Mouse (Mus musculus) cerebellum, postnatal 4 days (tissue): Measurements from ENCODE around the gene Bmp5.
A peak's percentile ranks its signal among the peaks of the same experiment; 100 is the strongest.

Source experiments
- DNase-seq, 2 experiments: peaks; one replicate each; pipeline ENCODE4 v3.0.0; 2022; ENCODE audit warnings: low spot score in 2 of 2, mixed read lengths in 1 of 2

Gene Bmp5

DNA sequence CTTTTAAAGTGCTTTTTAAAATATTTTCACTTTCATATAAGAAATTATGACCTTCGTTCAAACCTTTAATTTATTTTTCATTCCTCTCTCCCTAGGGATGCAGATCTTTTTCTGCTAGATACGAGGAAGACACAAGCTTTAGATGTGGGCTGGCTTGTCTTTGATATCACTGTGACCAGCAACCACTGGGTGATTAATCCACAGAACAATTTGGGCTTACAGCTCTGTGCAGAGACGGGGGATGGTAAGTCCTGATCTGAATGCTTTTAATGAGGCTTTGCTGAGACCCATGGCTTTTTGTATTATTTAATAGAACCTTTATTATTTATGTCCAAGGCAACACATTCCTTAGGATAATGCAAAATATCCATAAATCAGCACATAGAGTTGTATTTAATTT, 64.3 kb downstream of the Bmp5 start:
- no peak for DNase-seq

DNA sequence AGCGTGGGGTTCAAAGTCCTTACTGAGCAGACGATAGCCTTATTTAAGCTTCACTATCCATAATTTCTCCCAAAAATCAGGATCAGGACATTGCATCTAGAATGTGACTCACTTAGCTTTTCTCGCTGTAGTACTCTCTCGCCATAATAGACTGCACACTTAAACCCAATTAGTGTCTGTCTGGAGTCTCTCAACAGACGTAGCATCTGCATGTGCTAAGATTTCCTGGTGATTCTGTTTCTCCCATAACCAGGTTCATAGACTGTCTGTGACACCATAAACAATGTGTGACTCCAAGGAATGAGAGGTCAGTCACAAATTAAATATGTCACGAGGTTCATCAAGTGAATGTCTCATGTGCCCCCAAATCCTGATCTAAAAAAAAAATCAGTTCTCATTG, 65.7 kb downstream of the Bmp5 start:
- DNase-seq, result no peak

DNA sequence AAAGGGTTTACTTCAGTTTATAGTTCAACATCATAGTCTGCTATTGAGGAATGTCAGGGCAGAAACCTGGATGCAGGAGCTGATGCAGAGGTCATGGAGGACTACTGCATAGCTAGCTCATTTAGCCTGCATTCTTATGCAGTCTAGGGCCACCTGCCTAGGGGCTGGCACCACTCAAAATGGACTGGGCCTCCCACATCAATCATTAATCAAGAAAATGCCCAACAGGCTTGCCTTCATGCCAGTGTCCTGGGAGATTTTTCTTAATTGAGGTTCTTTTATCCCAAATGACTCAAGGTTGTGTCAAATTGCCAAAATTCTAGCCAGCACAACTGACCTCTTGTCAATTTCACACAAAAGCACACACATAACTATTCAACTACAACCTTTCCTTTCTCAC, 70.8 kb downstream of the Bmp5 start:
- DNase-seq, result no peak

DNA sequence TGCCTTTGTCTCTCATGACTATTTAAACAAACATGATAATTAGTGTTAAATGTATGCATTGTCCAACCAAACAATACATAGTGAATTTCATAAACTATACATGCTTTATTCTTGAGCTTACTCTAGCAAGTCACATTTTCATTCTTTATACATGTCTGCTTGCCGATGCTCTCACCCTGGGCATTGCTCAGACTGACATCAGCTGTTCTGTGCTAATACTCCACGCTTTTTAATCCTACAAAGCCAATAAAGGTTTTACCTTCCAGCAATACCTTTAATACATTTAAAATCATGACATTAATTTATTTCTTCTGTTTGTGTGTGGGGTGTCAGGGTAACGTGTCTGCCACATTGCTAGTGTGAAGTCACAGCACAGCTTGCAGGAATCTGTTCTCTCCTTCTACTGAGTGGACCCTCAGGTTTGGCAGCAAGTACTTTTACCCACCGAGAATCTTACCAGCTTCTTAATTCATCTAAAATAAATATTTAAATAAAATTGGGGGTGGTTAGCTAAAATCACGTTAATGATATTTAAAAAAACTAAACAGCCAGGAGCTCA, 75.6 kb downstream of the Bmp5 start:
- no peak for DNase-seq

DNA sequence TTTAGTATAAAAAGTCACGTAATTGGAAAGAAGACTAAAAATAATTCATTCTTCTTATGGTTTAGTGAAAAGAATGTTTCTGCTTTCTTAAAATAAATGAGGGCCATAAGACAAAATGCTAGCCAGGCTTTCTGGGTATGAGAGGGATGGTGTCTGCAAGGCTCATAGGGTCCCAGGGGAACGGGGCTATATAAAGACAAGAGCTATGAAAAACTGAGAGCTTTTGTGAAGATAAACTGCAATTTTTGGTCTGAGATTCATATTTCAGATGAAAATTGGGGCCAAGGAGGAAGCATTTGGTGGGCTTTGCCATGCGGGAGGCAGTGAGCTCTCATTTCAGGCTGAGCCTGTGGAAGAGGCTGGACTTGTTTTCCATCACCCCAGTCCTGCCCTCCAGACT, 83.0 kb downstream of the Bmp5 start:
- DNase-seq, result no peak

DNA sequence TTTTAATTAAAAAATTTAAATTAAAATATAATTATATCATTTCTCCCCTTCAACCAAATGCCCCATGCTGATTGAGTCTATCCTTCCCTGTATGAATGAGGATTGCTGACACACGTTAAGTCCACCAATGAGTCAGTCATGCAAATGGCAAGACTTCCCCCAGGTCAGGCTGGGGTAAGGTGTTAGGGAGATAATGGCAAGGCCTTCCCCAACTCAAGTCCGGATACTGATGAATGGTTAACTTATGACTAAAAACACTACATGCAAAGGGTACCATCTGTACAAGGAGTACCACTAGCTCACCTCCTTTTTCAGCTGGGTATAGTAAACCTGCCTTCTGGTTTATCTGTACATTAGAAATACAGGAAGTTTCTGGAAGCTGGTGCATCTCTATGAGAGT, 83.8 kb downstream of the Bmp5 start:
- no peak for DNase-seq

DNA sequence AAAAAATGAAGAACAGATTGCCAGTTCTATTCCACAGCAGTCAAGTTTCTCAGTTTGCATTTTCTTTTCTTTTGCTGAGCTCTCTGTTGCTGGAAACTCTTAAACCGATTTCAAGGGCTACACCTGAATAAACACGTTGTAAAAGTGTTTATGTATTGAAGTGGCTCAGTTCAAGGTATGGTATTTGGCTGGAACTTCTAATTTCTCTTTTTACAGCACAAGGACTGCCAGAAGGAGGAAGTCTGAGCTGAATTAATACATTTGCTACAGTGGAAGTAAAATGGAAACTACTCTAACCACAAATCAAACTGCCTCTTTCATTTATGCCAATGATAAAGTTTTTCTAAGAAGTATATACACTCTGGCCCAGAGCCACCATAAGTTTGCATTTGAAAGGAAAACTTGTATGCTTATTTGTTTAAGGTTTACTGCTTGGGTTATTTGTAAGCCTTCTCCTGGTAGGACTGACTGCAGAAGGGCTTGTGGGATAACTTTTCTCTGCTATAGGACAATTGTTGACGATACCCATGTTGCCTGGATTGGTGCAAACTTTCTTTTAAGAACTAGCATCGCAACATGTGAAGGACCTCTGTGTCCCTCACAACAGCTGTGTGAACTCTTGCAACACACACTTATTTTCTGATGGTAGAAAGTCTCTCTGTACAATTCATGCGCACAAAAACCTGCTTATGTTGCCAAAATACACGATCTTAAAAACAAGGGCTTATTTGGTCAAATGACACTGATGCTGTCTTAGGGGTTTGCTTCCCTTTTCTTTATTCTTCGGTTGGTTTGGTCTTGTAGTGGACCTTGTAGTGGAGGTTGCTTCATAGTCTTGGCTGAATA, 95.4 kb downstream of the Bmp5 start:
- no peak for DNase-seq

DNA sequence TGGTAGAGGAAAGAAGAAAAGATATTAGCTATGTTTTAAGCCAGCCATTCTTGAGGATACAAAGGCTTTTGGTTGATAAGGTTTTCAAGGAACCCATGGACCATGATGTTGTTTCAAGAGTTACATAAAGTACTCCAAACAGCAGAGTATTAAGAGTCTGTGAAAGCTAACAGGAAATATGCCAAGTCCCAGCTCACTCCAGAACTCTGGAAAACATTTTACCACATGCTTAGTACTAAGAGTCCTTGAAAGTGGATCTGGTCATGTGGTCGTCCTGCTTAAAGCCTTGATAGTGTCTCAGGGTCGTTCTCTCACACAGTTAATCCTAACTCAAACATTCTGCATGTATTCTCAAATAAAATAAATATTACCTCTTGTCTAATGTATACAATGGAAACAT, 101.2 kb downstream of the Bmp5 start:
- no peak for DNase-seq

DNA sequence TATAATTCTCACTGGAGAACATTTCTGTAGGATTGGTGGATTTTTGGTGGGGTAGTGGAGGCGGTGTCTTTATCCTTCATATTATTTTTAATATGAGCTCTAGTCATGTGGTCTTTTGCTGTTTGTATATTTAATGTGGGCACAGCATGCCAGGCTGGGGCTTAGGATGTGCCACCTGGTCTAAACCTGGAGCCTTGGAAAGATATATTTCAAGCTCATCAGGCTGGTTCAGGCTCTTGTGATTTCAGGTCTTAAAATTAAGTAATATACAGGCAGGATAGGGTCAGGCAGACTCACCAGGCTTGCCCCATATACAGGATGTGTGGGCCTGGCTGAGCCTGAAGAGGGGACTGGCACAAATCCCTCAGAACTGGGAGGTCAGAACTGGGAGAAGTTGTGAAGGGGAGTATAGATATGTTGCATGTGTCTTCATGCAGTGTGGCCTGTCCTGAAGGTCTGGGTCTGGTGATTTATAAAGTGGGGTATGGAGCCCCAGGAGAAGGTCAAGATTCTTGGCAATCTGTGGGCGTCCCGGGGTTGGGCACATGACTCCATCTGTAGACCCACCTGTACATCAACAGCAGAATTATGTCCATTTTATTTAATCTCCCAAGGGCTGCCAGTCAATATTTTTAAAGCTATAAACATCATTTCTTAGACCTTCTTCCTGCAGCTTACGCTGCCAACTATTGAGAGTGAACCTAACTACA, 108.5 kb downstream of the Bmp5 start:
- peak in 1 of 2 experiments; percentile 13 for DNase-seq

DNA sequence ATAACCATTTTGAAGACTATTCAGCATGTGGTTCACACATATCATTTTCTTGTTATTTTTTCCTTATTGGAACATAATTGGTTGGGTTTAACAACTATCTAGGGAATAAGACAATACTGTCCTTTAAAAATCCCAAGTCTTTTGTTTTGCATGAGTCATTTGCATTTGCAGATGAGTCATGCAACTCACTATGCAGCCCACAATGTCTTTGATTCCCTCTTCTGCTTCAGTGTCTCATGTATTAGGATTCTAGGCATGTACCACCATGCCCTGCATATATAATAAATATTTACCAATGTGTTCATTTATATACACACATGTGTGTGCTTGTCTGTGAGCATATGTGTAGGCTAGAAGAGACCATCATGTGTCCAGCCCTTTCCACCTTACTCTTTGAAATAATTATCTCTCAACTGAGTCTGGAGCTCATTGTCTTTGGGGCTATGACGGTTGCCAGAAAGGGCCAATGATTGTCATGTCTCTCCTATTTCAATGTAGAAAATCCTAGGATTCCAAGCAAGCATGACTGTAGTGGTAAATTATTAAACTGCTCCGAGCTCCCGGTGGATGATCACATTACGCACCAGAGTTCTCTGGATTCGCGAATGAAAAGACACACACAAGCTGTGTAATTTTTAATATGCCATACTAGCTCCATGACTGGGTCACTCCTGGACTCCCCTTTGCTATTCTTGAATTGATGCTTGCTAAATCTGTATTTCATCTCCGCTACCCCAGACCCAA, 111.8 kb downstream of the Bmp5 start:
- DNase-seq, result no peak

DNA sequence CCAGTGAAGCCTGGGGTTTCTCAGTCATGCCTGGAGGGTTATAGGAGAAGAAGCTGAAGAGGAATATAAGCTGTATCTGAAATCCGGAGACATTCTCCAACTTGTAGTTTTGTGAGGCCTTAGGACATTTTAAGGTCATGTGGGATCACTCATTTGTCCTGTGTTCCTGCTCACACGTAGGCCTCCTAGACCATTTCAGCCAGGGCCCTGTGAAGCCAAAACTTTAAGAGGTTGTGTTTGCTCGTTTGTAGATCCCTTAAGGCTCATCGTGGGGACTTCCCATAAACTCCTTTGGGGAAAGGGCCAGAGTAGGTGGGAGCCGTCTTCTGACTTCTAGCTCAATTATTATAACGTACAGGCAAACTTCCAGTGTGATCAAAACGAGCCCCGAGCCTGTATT, 121.8 kb downstream of the Bmp5 start:
- no peak for DNase-seq

DNA sequence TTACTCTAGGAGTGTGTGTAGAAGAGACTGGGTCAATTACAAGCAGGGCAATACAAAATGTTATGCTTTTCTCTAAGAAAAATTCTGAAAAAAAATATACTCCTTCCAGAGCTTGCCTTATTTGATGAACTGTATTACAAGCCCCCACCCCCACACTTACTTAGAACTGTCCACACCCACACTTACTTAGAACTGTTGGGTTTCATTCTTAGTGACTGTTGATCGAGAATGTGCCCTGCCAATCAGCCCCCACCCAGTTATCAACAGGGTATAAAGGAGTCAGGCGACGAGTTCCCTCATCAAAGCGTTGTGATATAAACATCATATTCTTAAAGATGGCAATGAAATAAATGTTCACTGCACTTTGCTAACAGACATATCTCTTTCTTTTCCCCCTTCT, 122.9 kb downstream of the Bmp5 start:
- no peak for DNase-seq

DNA sequence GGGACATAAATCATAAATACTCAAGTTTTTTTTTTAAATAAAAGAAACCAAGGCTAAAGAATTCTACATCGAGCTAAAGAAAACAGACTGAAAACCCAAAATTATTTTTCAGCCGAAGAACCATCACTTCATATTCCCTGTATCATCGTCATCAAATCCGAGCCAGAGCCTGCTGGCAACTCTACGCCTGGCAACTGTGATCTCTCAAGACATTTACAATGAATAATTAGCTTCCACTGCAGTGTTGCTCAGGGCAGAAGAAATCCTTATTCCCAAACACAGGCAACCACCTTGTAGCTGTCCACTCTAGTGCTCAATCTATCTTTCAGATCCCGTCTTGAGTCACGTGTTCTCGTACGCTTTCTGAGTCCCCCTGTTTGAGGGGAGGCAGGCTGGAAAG, 126.1 kb downstream of the Bmp5 start:
- no peak for DNase-seq

DNA sequence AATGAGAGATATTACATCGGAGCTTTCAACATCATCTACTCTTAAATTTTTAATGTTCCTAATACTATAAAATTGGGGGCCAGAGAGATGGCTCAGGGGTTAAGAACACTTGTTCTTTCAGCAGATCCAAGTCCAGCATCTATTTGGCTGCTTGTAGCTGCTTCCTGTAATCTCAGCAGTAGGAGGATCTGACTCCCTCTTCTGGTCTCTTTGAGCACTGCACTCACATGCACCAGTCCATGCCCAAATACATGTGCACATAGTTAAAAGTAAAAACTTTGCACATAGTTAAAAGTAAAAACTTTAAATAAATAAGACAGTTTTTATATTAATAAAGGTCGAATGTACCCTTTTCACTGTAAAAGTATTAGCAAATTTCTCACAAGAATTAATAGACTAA, 130.3 kb downstream of the Bmp5 start:
- DNase-seq, result peak in 1 of 2 experiments; percentile 31

DNA sequence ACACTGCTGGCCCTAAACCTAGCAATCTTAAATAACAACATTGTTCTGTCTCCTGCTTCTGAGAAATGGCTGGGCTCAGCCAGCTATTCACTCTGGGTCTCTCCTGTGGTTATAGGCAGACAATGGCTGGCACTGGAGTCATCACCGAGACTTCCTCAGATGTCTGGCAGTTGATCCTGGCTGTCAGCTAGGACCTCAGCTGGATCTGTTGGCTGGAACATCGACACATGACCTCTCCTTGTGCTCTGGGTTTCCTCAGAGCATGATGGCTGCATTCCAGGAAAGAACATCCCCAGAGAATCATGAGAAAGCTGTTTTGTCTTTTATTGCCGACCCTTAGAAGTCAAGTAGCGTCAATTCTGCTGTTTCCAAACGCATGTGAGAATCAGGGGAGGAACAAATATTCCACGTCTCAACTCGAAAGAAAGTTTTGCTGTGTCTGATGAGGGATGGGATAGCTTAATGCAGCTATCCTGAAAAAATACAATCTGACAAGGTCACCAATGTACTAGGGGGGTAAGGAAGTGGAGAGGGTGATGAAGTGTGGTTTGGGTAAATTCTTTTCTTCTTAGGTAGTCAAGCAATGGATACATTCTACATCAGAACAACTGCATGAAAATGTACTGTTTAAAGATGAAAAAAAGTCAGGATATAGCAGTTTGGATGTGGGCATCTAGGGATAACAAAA, 135.1 kb downstream of the Bmp5 start:
- DNase-seq, result peak in 1 of 2 experiments; percentile 65

DNA sequence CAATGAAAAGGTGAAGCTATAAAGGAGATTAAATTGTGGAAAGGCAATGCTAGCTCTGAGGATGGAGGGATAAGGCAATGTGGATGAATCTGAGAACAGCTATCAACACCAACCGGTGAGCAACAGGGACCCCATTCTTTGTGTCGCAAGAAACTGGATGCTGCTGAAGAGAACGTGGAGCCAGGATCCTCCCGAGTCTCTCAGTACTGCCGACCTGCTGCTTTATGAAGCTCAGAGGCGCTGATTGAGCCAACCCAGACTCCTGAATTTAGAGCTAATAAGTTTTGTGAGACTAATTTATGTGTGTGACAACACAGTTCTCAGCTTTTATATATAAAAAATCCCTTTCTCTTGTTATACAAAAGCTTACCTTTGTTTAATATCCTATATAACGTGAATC, 136.4 kb downstream of the Bmp5 start:
- DNase-seq, result no peak

DNA sequence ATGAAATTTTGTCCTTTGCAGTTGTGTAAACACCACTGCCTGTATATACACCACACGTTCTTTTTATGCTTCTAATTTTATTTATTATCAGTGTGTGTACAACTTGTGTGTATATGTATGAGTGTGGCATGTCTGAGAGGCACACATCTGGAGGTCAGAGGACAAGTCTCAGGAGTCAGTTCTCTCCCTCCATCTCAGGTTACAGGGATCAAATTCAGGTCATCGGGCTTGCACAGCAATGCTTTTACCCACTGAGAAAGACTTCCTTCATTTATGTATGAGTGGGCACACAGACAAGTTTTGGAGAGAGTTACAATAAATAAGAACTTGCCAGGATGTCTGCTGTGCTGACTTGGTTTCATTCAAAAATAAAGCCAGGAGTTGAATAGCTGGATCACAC, 140.9 kb downstream of the Bmp5 start:
- no peak for DNase-seq

DNA sequence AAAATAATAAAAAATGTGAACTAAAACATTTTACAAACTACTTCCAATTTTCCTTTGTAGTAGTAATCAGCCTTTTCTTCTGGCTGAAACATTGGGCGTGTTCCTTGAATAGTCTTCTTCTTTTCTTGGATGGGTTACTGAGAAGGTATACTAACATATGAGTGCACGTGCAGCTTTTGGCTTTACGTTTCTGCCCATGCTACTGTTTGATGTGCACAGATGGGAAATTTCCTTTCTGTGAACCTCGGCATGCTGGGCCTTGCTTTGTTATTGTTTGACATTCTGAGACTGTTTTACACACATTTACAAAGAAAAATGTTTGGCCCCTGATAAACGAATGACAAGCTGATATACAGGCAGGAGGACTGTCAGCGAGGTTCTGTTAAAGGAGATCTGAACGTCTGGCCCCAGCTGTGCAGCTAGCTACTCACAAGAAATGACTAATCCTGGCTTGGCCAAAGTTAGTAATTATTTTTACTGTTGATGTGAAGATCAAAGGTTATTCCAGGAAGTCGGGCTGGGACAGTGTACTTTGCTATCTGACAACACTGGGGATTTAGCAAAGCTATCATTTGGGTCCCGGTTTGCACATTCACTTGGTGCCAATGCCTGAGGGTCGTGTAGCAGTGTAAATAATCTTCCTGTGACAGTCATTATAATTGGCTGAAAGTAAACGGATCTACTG, 152.2 kb downstream of the Bmp5 start:
- no peak for DNase-seq

DNA sequence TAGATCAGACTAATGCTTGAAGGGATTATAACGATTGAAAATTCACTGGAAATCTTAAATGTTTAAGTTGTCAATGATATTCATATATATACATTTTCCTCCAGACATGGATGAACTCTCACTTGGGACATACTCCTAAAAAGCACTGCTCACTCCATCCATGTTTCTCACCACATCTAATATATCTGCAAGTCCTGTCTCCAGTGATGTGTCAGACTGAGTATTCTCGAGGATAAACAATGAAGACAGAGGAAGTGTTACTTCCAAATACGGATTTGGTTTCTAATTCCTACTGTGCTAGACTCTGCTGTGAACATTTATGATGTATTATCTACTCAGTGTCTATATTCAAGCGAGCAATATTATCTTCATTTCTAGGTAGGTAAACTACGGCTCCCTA, 152.9 kb downstream of the Bmp5 start:
- no peak for DNase-seq

DNA sequence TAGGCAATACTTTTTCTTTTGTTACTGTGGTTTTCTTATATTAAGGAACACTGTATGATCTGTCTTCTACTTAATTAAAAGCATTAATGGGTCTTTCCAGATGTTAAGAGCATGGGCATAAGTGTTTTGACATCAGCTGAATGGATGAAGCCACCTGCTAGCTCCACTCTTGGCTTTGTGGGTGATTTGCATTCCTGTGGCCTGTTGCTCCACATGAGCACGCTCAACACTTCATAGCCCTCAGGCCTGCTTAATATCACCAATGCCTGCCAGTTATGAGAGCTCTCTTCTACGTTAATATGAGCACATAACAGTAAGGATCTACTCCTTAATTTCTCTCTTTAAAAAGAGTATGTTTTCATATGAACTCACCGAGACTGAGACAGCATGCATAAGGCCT, 169.5 kb downstream of the Bmp5 start:
- DNase-seq, result no peak
